Mouse (Mus musculus): ENCODE results near the gene Nudt14.

Gene Nudt14

DNA sequence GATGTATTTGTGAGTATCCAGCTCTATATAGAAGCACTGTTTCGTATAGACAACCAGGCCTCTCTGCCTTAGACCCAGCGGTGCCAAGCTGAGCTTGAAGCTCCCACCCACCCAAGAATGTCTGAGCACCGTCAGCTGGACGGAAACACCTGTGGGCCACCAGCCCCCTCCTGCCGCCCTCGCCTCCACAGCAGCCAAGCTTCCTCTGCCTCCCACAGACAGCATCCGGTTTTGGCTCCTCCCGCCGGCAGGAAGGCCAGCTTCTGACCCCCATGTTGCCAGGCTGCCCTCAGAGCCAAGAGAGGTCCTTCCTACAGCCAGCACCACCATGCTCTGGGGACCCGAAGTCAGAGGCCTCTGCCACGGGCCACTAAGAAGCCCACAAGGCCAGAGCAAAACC lies 27.4 kb downstream of the Nudt14 start:
- CTCF ChIA-PET = no interaction called here

- CTCF ChIA-PET = no interaction called here
Measured at GRCm38 (mm10) chr12:112912951-112913745, 28.8 kb downstream of the Nudt14 start.

- CTCF ChIA-PET = no interaction called here
Measured at GRCm38 (mm10) chr12:112911701-112912100, 30.2 kb downstream of the Nudt14 start.

GRCm38 (mm10) chr12:112908991-112909390 lies 32.9 kb downstream of the Nudt14 start:
- CTCF ChIA-PET = no interaction called here

- CTCF ChIA-PET = no interaction called here
Measured at GRCm38 (mm10) chr12:112905001-112905400, 36.9 kb downstream of the Nudt14 start.

GRCm38 (mm10) chr12:112903941-112904340 lies 38.0 kb downstream of the Nudt14 start:
- CTCF ChIA-PET = no interaction called here

DNA sequence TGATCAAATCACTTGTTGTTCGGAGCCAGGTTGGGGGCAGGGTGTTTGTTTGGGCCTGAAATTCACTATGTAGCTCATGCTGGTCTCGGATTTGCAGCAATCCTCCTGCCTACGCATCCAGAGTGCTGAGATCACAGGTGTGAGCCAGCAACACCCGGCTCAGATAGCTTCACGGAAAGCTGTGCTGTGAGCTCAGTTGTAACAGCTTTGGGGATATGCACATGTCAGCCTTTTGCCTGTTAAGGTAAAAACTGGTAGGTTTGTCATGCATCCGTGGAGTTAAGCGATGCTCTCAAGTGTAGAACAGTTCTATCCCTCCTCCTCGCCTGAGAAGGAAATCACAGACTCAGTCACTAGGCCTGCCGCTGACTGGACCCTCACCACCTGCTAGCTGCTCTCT lies 41.3 kb downstream of the Nudt14 start:
- CTCF ChIA-PET = interaction anchor here (0.6 kb wide), 1 partner anchor 63 kb away, joined by 3 read pairs; no protein-coding TSS in a partner anchor

GRCm38 (mm10) chr12:112898960-112899359 lies 43.0 kb downstream of the Nudt14 start:
- CTCF ChIA-PET = no interaction called here

- CTCF ChIA-PET = no interaction called here
Measured at GRCm38 (mm10) chr12:112898351-112898750, 43.6 kb downstream of the Nudt14 start.

DNA sequence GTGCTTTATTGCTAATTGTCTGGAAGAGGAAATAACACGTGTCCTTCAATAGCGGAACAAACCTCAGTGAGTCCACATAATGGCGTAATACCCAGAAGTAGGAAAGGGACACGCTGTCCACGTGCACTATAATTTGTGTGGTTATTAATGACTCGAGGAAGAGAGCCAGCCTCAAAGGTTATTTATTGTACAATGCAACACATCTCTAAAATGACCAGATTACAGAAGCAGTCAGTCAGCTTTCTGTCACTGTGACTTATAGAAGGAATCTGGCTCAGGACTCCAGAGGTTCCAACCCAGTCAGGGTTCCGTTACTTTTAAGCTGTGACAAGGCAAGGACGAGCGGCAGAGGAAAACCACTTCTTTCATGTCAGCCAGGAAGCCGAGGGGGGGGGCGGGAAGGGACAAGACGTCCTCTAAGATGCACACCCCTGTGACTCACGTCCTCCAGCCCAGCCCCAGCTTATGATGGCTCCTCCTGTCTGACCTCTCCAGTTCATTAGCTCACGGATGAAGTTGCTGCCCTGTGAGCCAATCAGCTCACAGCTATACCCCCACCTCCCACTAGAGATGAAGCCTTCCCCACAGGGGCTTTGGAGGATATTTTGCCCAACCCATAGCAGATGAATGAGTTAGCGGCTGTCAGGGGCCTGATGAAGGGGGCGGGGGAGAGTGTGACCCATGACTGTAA lies 44.3 kb downstream of the Nudt14 start:
- CTCF ChIA-PET = no interaction called here

GRCm38 (mm10) chr12:112894969-112895368 lies 47.0 kb downstream of the Nudt14 start:
- CTCF ChIA-PET = no interaction called here

GRCm38 (mm10) chr12:112894303-112894884 lies 47.5 kb downstream of the Nudt14 start:
- CTCF ChIA-PET = no interaction called here

DNA sequence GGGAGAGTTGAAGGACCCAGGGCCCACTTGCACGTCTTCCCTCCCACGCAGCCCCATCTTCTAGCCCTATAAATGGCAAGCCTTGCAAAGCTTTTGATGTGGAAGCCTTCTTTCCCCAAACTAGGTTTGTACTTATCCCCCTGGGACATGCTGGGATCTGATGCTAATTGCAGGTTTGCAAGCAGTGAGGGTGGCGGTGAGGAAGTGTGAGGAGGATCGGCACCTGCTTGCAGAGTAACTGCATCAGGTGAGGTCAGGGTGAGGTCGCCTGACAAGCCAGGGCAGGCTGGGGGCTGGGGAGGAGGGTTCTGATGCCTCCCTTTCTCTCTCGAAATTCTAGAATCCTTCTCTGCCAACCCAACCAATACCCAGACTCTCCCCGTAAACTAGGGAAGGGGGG lies 56.5 kb downstream of the Nudt14 start:
- CTCF ChIA-PET = no interaction called here
